Mouse (Mus musculus) testis, postnatal 10 days (tissue): ENCODE data around the gene Misp.

Experiments used
- DNase-seq: peaks from one replicate; pipeline ENCODE4 v3.0.0; 2021; ENCODE audit warnings: low spot score

Gene Misp

GRCm38 (mm10) chr10:79822372-79822771 lies 1.6 kb downstream of the Misp start:
- no peak for DNase-seq

- DNase-seq, result no peak
These were observed 2.2 kb downstream of the Misp start for GRCm38 (mm10) chr10:79823011-79823410.

- DNase-seq, result no peak
These were observed 3.6 kb downstream of the Misp start for GRCm38 (mm10) chr10:79824413-79824812.

- no peak for DNase-seq
These were observed 10.8 kb downstream of the Misp start for GRCm38 (mm10) chr10:79831583-79831982.

GRCm38 (mm10) chr10:79832026-79832785 lies 11.4 kb downstream of the Misp start:
- DNase-seq, result no peak

GRCm38 (mm10) chr10:79832786-79833181 lies 12.0 kb downstream of the Misp start:
- DNase-seq, result no peak

GRCm38 (mm10) chr10:79834769-79835398 lies 14.1 kb downstream of the Misp start:
- peak; percentile 89 for DNase-seq

- no peak for DNase-seq
These were observed 16.1 kb downstream of the Misp start for GRCm38 (mm10) chr10:79836918-79837317.

GRCm38 (mm10) chr10:79838151-79838550 lies 17.4 kb downstream of the Misp start:
- no peak for DNase-seq

GRCm38 (mm10) chr10:79840091-79840490 lies 19.3 kb downstream of the Misp start:
- no peak for DNase-seq

- DNase-seq, result peak; percentile 73
These were observed 20.1 kb downstream of the Misp start for GRCm38 (mm10) chr10:79840644-79841551.

GRCm38 (mm10) chr10:79842322-79842721 lies 21.5 kb downstream of the Misp start:
- no peak for DNase-seq

- peak; percentile 71 for DNase-seq
These were observed 22.7 kb downstream of the Misp start for GRCm38 (mm10) chr10:79843476-79843875.

GRCm38 (mm10) chr10:79846553-79846952 lies 25.8 kb downstream of the Misp start:
- no peak for DNase-seq

- no peak for DNase-seq
These were observed 29.3 kb downstream of the Misp start for GRCm38 (mm10) chr10:79849941-79850628.

GRCm38 (mm10) chr10:79851653-79852052 lies 30.9 kb downstream of the Misp start:
- DNase-seq, result no peak

GRCm38 (mm10) chr10:79852107-79852789 lies 31.5 kb downstream of the Misp start:
- no peak for DNase-seq

GRCm38 (mm10) chr10:79852827-79853226 lies 32.0 kb downstream of the Misp start:
- DNase-seq, result no peak

- peak; percentile 99 for DNase-seq
These were observed 32.6 kb downstream of the Misp start for GRCm38 (mm10) chr10:79853392-79853791.

GRCm38 (mm10) chr10:79853860-79854795 lies 33.3 kb downstream of the Misp start, which contains the start of gene Ptbp1:
Gene Ptbp1, plus strand, starts transcription at chr10:79854427.
- peak; percentile 99 for DNase-seq
